Mouse (Mus musculus) gastrocnemius, adult 8-10 months (tissue): Measurements from ENCODE around the gene Mief2. TPM values are rescaled to one million over a fixed set of nuclear protein-coding genes. Genes with fewer than 3 reads are reported as not detected.
A peak's percentile ranks its signal among the peaks of the same experiment; 100 is the strongest.

Experiments used
- DNase-seq, 2 experiments: peaks; one replicate each; pipeline ENCODE4 v3.0.0; 2022; ENCODE audit warnings: low spot score in 2 of 2
- microRNA-seq: library from miRNA; unstranded; fragments of <30 nt; microRNA quantifications from one replicate; pipeline ENCODE4 v1.2.0, GENCODE M21; 2022
- total RNA-seq, 4 experiments: library from RNA; stranded (reverse); gene quantifications; 2 replicates each; pipeline ENCODE4 v1.2.4; 2022

Mief2 gene
- total RNA-seq, 4 experiments from 2014 or later, result 80.3 to 94.0 (median 84.3) TPM

- peak; percentile 68 to 69 for DNase-seq
Observed at GRCm38 (mm10) chr11:60776829-60777740, 48.9 kb downstream of the Mief2 start, which contains the start of the genes Top3a and Smcr8. Gene Top3a, minus strand, starts transcription at chr11:60777365. Gene Smcr8, plus strand, starts transcription at chr11:60777524.

- no peak for DNase-seq
Observed at GRCm38 (mm10) chr11:60777801-60778370, 49.7 kb downstream of the Mief2 start.

GRCm38 (mm10) chr11:60779673-60780189 is 51.5 kb downstream of the Mief2 start:
- no peak for DNase-seq

Small RNA genes within 50 kb of the gene (microRNA-seq; reads per million reads assigned to microRNA genes)
- gene Mir5100, result 2.5 reads per million

Other genes with a start within 250 kb of the Mief2 start
- 100 to 1,000 TPM; 137 to 160 (median 145) TPM for gene Alkbh5, start 192.0 kb upstream of the Mief2 start, total RNA-seq
- gene Llgl1, start 28.7 kb upstream of the Mief2 start, total RNA-seq, result 10 to 100 TPM in 1 of 4 experiments, 1 to 10 TPM in 3; 9.5 to 10.3 (median 9.8) TPM
- 100 to 1,000 TPM in 2 of 4 experiments, 10 to 100 TPM in 2; 96.0 to 116 (median 101) TPM for gene Flii, start 1.1 kb upstream of the Mief2 start, total RNA-seq
- gene Top3a, start 49.0 kb downstream of the Mief2 start, total RNA-seq, result 1 to 10 TPM; 3.8 to 4.7 (median 4.2) TPM
- gene Smcr8, start 49.1 kb downstream of the Mief2 start, total RNA-seq, result 10 to 100 TPM; 16.7 to 22.3 (median 19.7) TPM
- 10 to 100 TPM; 10.5 to 15.0 (median 12.5) TPM for gene Shmt1, start 83.3 kb downstream of the Mief2 start, total RNA-seq
- 10 to 100 TPM; 23.9 to 28.1 (median 24.2) TPM for gene Dhrs7b, start 102.2 kb downstream of the Mief2 start, total RNA-seq
- gene Tmem11, start 150.9 kb downstream of the Mief2 start, total RNA-seq, result 10 to 100 TPM; 37.2 to 44.1 (median 43.5) TPM
- gene Natd1, start 186.4 kb downstream of the Mief2 start, total RNA-seq, result 1 to 10 TPM; 6.5 to 9.2 (median 7.3) TPM
- gene Map2k3, start 203.6 kb downstream of the Mief2 start, total RNA-seq, result 100 to 1,000 TPM; 117 to 122 (median 119) TPM